Comparison of ENCODE assay signal across 22 mouse cellular contexts in genomic region chr17:64196437-64196836, GRCm38 (mm10).
A peak's percentile ranks its signal among the peaks of the same experiment; 100 is the strongest.
DNase-seq lines count a peak whose midpoint lies in the region; ATAC-seq lines count a peak whose summit lies in the region.
"Had no signal": no experiment of that assay in that cellular context is flagged by ENCODE, and none has a peak within 500 bp of the region (broad histone marks: within the 10 kb centered on the region; RNA-seq: fewer than 3 reads in every experiment).

No protein-coding gene starts in this region.

- H3K9me3 ChIP-seq in forebrain, embryonic 16.5 days (ENCODE audit: control insufficient read depth, low read length), result no peaks in the 10 kb centered on the region
- no peaks in the 10 kb centered on the region for H3K9me3 ChIP-seq in forebrain, embryonic 11.5 days (ENCODE audit: control insufficient read depth, low read length)
- peaks cover 4% of the 10 kb centered on the region; the same call in 1 of the 2 replicates for H3K9me3 ChIP-seq in midbrain, embryonic 13.5 days
- no peaks in the 10 kb centered on the region for H3K9me3 ChIP-seq in midbrain, embryonic 10.5 days (replicated peaks)
- no peaks in the 10 kb centered on the region for H3K9me3 ChIP-seq in hindbrain, embryonic 14.5 days (ENCODE audit: control insufficient read depth, low read length)
- no peaks in the 10 kb centered on the region for H3K9me3 ChIP-seq in midbrain, embryonic 16.5 days (replicated peaks; ENCODE audit: control insufficient read depth, low read length, poor library complexity, severe bottlenecking)
- H3K9me3 ChIP-seq: limb, embryonic 13.5 days; liver, embryonic 12.5 days had no signal

- peak; percentile 41; the same call in 1 of the 2 replicates for ATAC-seq in forebrain, embryonic 16.5 days
- no peak for ATAC-seq in forebrain, embryonic 11.5 days (replicated peaks; ENCODE audit: low FRiP score)
- ATAC-seq in midbrain, embryonic 13.5 days, result peak; percentile 77
- peak; percentile 34; the same call in 1 of the 2 replicates for ATAC-seq in hindbrain, embryonic 14.5 days (ENCODE audit: low FRiP score)
- ATAC-seq in midbrain, embryonic 16.5 days, result peak; percentile 75
- ATAC-seq: CD4-positive, CD25-positive, alpha-beta regulatory T cell, adult 4 months; inflammation-experienced regulatory T-cells, adult 6 months; liver, embryonic 12.5 days had no signal

- H3K27me3 ChIP-seq in forebrain, embryonic 16.5 days (replicated peaks; ENCODE audit: control insufficient read depth, insufficient read depth, low read length), result no peaks in the 10 kb centered on the region
- no peaks in the 10 kb centered on the region for H3K27me3 ChIP-seq in forebrain, embryonic 11.5 days (ENCODE audit: control insufficient read depth, insufficient read depth, low read length)
- H3K27me3 ChIP-seq in midbrain, embryonic 13.5 days, result no peaks in the 10 kb centered on the region
- no peaks in the 10 kb centered on the region for H3K27me3 ChIP-seq in midbrain, embryonic 10.5 days (ENCODE audit: low read depth, poor library complexity, severe bottlenecking)
- no peaks in the 10 kb centered on the region for H3K27me3 ChIP-seq in hindbrain, embryonic 14.5 days (ENCODE audit: control insufficient read depth, insufficient read depth, low read length)
- no peaks in the 10 kb centered on the region for H3K27me3 ChIP-seq in midbrain, embryonic 16.5 days (ENCODE audit: control insufficient read depth, insufficient read depth, low read depth, low read length)
- H3K27me3 ChIP-seq: limb, embryonic 13.5 days had no signal

- no peak overlapping the region for H3K4me3 ChIP-seq in forebrain, embryonic 16.5 days (replicated peaks; ENCODE audit: low read length)
- no peak overlapping the region for H3K4me3 ChIP-seq in forebrain, embryonic 11.5 days (ENCODE audit: low read depth, low read length)
- no peak overlapping the region for H3K4me3 ChIP-seq in midbrain, embryonic 13.5 days (replicated peaks)
- H3K4me3 ChIP-seq in midbrain, embryonic 10.5 days, result no peak overlapping the region
- H3K4me3 ChIP-seq in hindbrain, embryonic 14.5 days (replicated peaks; ENCODE audit: low read length), result no peak overlapping the region
- no peak overlapping the region for H3K4me3 ChIP-seq in midbrain, embryonic 16.5 days (ENCODE audit: low read depth, low read length)
- H3K4me3 ChIP-seq: heart, adult 2 months; limb, embryonic 13.5 days; liver, embryonic 12.5 days had no signal

- H3K9ac ChIP-seq in forebrain, embryonic 16.5 days (replicated peaks; ENCODE audit: low read depth, low read length), result no peak overlapping the region
- H3K9ac ChIP-seq in forebrain, embryonic 11.5 days (ENCODE audit: low read length), result no peak overlapping the region
- no peak overlapping the region for H3K9ac ChIP-seq in midbrain, embryonic 13.5 days (replicated peaks)
- H3K9ac ChIP-seq in hindbrain, embryonic 14.5 days, result no peak overlapping the region
- H3K9ac ChIP-seq in midbrain, embryonic 16.5 days (ENCODE audit: low read depth, low read length), result no peak overlapping the region
- H3K9ac ChIP-seq: limb, embryonic 13.5 days; liver, embryonic 12.5 days had no signal

- 75% methylated on average over 10 of the region's 10 CpGs for WGBS in forebrain, embryonic 16.5 days
- WGBS in forebrain, embryonic 11.5 days, result 92% methylated on average over 10 of the region's 10 CpGs
- 62% methylated on average over 10 of the region's 10 CpGs for WGBS in midbrain, embryonic 13.5 days
- WGBS in midbrain, embryonic 10.5 days, result 92% methylated on average over 10 of the region's 10 CpGs
- WGBS in hindbrain, embryonic 14.5 days, result 59% methylated on average over 10 of the region's 10 CpGs
- WGBS in midbrain, embryonic 16.5 days, result 66% methylated on average over 10 of the region's 10 CpGs

- H3K36me3 ChIP-seq in forebrain, embryonic 16.5 days (ENCODE audit: control insufficient read depth, insufficient read depth), result no peaks in the 10 kb centered on the region
- H3K36me3 ChIP-seq in forebrain, embryonic 11.5 days (ENCODE audit: control insufficient read depth, insufficient read depth, low read length), result no peaks in the 10 kb centered on the region
- no peaks in the 10 kb centered on the region for H3K36me3 ChIP-seq in midbrain, embryonic 13.5 days
- H3K36me3 ChIP-seq in midbrain, embryonic 10.5 days, result no peaks in the 10 kb centered on the region
- H3K36me3 ChIP-seq in hindbrain, embryonic 14.5 days (replicated peaks; ENCODE audit: control insufficient read depth, insufficient read depth), result no peaks in the 10 kb centered on the region
- H3K36me3 ChIP-seq in midbrain, embryonic 16.5 days (ENCODE audit: control insufficient read depth, insufficient read depth, low read length), result no peaks in the 10 kb centered on the region
- H3K36me3 ChIP-seq: limb, embryonic 13.5 days; liver, embryonic 12.5 days had no signal

- H3K27ac ChIP-seq in forebrain, embryonic 16.5 days (ENCODE audit: low read length), result no peak overlapping the region
- no peak overlapping the region for H3K27ac ChIP-seq in forebrain, embryonic 11.5 days (ENCODE audit: low read depth, low read length)
- H3K27ac ChIP-seq in midbrain, embryonic 13.5 days, result peak overlapping the region; percentile 67
- no peak overlapping the region for H3K27ac ChIP-seq in midbrain, embryonic 10.5 days (replicated peaks)
- peak overlapping the region; percentile 59; the same call in 1 of the 2 replicates for H3K27ac ChIP-seq in hindbrain, embryonic 14.5 days
- H3K27ac ChIP-seq in midbrain, embryonic 16.5 days (ENCODE audit: low read length), result peak overlapping the region; percentile 65
- H3K27ac ChIP-seq: heart, adult 2 months; limb, embryonic 13.5 days; liver, embryonic 12.5 days; stomach, postnatal 0 days had no signal

- DNase-seq in forebrain, embryonic 11.5 days (ENCODE audit: low spot score), result no peak
- DNase-seq in midbrain, embryonic 10.5 days (ENCODE audit: low spot score), result no peak
- DNase-seq in hindbrain, embryonic 14.5 days (ENCODE audit: low spot score), result no peak
- no peak for DNase-seq in kidney, postnatal 25 days
- DNase-seq: adrenal gland, postnatal 25 days; cerebellum, adult 11 months; cerebellum, postnatal 10 days; gastrocnemius, postnatal 25 days; heart, adult 2 months; kidney, adult 18-20 months; layer of hippocampus, adult 9-11 months; lung, adult 18-20 months; lung, postnatal 10 days; right cerebral cortex, postnatal 14 days had no signal

- no peaks in the 10 kb centered on the region for H3K4me1 ChIP-seq in forebrain, embryonic 16.5 days (replicated peaks; ENCODE audit: control insufficient read depth, insufficient read depth, low read length)
- no peaks in the 10 kb centered on the region for H3K4me1 ChIP-seq in forebrain, embryonic 11.5 days (replicated peaks; ENCODE audit: control insufficient read depth, insufficient read depth, low read length)
- H3K4me1 ChIP-seq in midbrain, embryonic 13.5 days (replicated peaks), result peaks cover 9% of the 10 kb centered on the region; the same call in 1 of the 2 replicates
- no peaks in the 10 kb centered on the region for H3K4me1 ChIP-seq in midbrain, embryonic 10.5 days
- H3K4me1 ChIP-seq in hindbrain, embryonic 14.5 days (replicated peaks; ENCODE audit: control insufficient read depth, insufficient read depth, low read length), result peaks cover 5% of the 10 kb centered on the region; the same call in 1 of the 2 replicates
- H3K4me1 ChIP-seq in midbrain, embryonic 16.5 days (ENCODE audit: control insufficient read depth, insufficient read depth, low read length), result peaks cover 8% of the 10 kb centered on the region; the same call in 1 of the 2 replicates
- H3K4me1 ChIP-seq: limb, embryonic 13.5 days; liver, embryonic 12.5 days had no signal

- no peak overlapping the region for H3K4me2 ChIP-seq in forebrain, embryonic 16.5 days (ENCODE audit: low read length)
- no peak overlapping the region for H3K4me2 ChIP-seq in forebrain, embryonic 11.5 days (ENCODE audit: low read depth, low read length, severe bottlenecking)
- H3K4me2 ChIP-seq in midbrain, embryonic 13.5 days (replicated peaks), result no peak overlapping the region
- H3K4me2 ChIP-seq in hindbrain, embryonic 14.5 days (replicated peaks), result no peak overlapping the region
- no peak overlapping the region for H3K4me2 ChIP-seq in midbrain, embryonic 16.5 days (ENCODE audit: low read length)
- H3K4me2 ChIP-seq: limb, embryonic 13.5 days; liver, embryonic 12.5 days had no signal

Comparison
In these comparisons a context has a peak if more than half of its experiments do, and no peak if none do; other contexts are left out.
1. H3K27ac ChIP-seq: peak in midbrain, embryonic 13.5 days (single experiment), hindbrain, embryonic 14.5 days (single experiment) and midbrain, embryonic 16.5 days (single experiment); none in forebrain, embryonic 16.5 days (single experiment), forebrain, embryonic 11.5 days (single experiment) and midbrain, embryonic 10.5 days (single experiment).